Comparison of ENCODE assay signal across 8 mouse cellular contexts in genomic region chr16:18288581-18289061, GRCm38 (mm10). TPM values are rescaled to one million over a fixed set of nuclear protein-coding genes. Genes with fewer than 3 reads are reported as not detected.
DNase-seq lines count a peak whose midpoint lies in the region; ATAC-seq and TF ChIP-seq lines count a peak whose summit lies in the region.

No protein-coding gene starts in this region.

- ATAC-seq in kidney, embryonic 16.5 days (ENCODE audit: low FRiP score, low TSS enrichment): peak; percentile 90
- peak; percentile 88 for ATAC-seq in liver, embryonic 12.5 days
- peak; percentile 84 for ATAC-seq in midbrain, postnatal 0 days (ENCODE audit: low FRiP score)

- peak overlapping the region; percentile 91 for H3K4me3 ChIP-seq in kidney, embryonic 16.5 days (ENCODE audit: low read length)
- H3K4me3 ChIP-seq in liver, embryonic 12.5 days: peak overlapping the region; percentile 74
- peak overlapping the region; percentile 97 for H3K4me3 ChIP-seq in midbrain, postnatal 0 days (ENCODE audit: low read depth, low read length)

- no peak for DNase-seq in kidney, adult 18-20 months
- peak; percentile 29 for DNase-seq in ES-CJ7 (ENCODE audit: low read depth, low spot score)
- DNase-seq in c-Kit-negative CD71-positive TER-119-positive erythroid progenitor cells, embryonic 14.5 days (ENCODE audit: low read depth, low spot score): peak; percentile 66
- peak; percentile 83 for DNase-seq in heart, postnatal 4 days
- peak; percentile 53 for DNase-seq in midbrain, postnatal 0 days (ENCODE audit: low spot score)
- DNase-seq in cerebellum, adult 8-10 months: no peak

- H3K9ac ChIP-seq in kidney, embryonic 16.5 days (replicated peaks; ENCODE audit: low read length): peak overlapping the region; percentile 99
- peak overlapping the region; percentile 87 for H3K9ac ChIP-seq in liver, embryonic 12.5 days
- H3K9ac ChIP-seq in midbrain, postnatal 0 days (replicated peaks; ENCODE audit: low read length, poor library complexity, severe bottlenecking): peak overlapping the region; percentile 99

- H3K9me3 ChIP-seq in kidney, embryonic 16.5 days (ENCODE audit: low read length): no peaks in the 10 kb centered on the region
- H3K9me3 ChIP-seq in liver, embryonic 12.5 days (replicated peaks): no peaks in the 10 kb centered on the region
- no peaks in the 10 kb centered on the region for H3K9me3 ChIP-seq in midbrain, postnatal 0 days (ENCODE audit: low read length)

- H3K27ac ChIP-seq in kidney, embryonic 16.5 days (ENCODE audit: low read length): peak overlapping the region; percentile 92
- peak overlapping the region; percentile 91 for H3K27ac ChIP-seq in liver, embryonic 12.5 days
- H3K27ac ChIP-seq in midbrain, postnatal 0 days (ENCODE audit: low read depth, low read length): peak overlapping the region; percentile 89

- peak overlapping the region; percentile 64 for H3K4me2 ChIP-seq in kidney, embryonic 16.5 days (replicated peaks; ENCODE audit: low read depth, low read length)
- H3K4me2 ChIP-seq in liver, embryonic 12.5 days: peak overlapping the region; percentile 94
- peak overlapping the region; percentile 87 for H3K4me2 ChIP-seq in midbrain, postnatal 0 days (ENCODE audit: low read depth, low read length, poor library complexity, severe bottlenecking)

- no peaks in the 10 kb centered on the region for H3K27me3 ChIP-seq in kidney, embryonic 16.5 days (ENCODE audit: insufficient read depth, low read length)
- no peaks in the 10 kb centered on the region for H3K27me3 ChIP-seq in liver, embryonic 12.5 days (replicated peaks)
- no peaks in the 10 kb centered on the region for H3K27me3 ChIP-seq in midbrain, postnatal 0 days (ENCODE audit: insufficient read depth, low read length)

- WGBS in kidney, embryonic 16.5 days: under 1% methylated on average over 19 of the region's 31 CpGs
- under 1% methylated on average over 31 of the region's 31 CpGs for WGBS in liver, embryonic 12.5 days (ENCODE audit: insufficient replicate concordance)
- under 1% methylated on average over 15 of the region's 31 CpGs for WGBS in midbrain, postnatal 0 days

- TF ChIP-seq CTCF in midbrain, postnatal 0 days (IDR thresholded peaks at IDR 0.05): no peak

- peaks cover 17% of the 10 kb centered on the region for H3K36me3 ChIP-seq in kidney, embryonic 16.5 days (ENCODE audit: insufficient read depth, low read length)
- H3K36me3 ChIP-seq in liver, embryonic 12.5 days: peaks cover 42% of the 10 kb centered on the region
- H3K36me3 ChIP-seq in midbrain, postnatal 0 days (ENCODE audit: insufficient read depth, low read length): peaks cover 8% of the 10 kb centered on the region

- H3K4me1 ChIP-seq in kidney, embryonic 16.5 days (ENCODE audit: insufficient read depth, low read length): peaks cover 25% of the 10 kb centered on the region
- peaks cover 37% of the 10 kb centered on the region for H3K4me1 ChIP-seq in liver, embryonic 12.5 days
- H3K4me1 ChIP-seq in midbrain, postnatal 0 days (ENCODE audit: insufficient read depth, low read length): peaks cover 14% of the 10 kb centered on the region; the same call in 1 of the 2 replicates

RNA-seq across cellular contexts. Expression of gene Dgcr8, which starts 0.4 kb away (rescaled TPM):
- 30.7 and 33.9 TPM in 2 replicates for polyA plus RNA-seq in kidney, embryonic 16.5 days (2015; fragmentation: Nextera tagmentation; extraction: Ambion mirVana)
- 10 to 100 TPM; 33.0 to 40.3 TPM for total RNA-seq in heart, postnatal 4 days (2021)
- 17.1 and 19.0 TPM in 2 replicates for polyA plus RNA-seq in liver, embryonic 12.5 days (2016; fragmentation: Nextera tagmentation; extraction: Ambion mirVana)
- total RNA-seq in midbrain, postnatal 0 days (2014; rRNA removed): 40.3 and 46.7 TPM in 2 replicates
- 23.4 and 23.7 TPM in 2 replicates for polyA plus RNA-seq in midbrain, postnatal 0 days (2015; fragmentation: Nextera tagmentation; extraction: Ambion mirVana)

RNA-seq across cellular contexts. Expression of gene Gm49776, which starts 30.5 kb away (rescaled TPM):
- 2.1 TPM in 1 of 2 replicates, not detected in the other for polyA plus RNA-seq in kidney, embryonic 16.5 days (2015; fragmentation: Nextera tagmentation; extraction: Ambion mirVana)
- total RNA-seq in heart, postnatal 4 days (2021): not detected
- polyA plus RNA-seq in liver, embryonic 12.5 days (2016; fragmentation: Nextera tagmentation; extraction: Ambion mirVana): 1.7 TPM in 1 of 2 replicates, not detected in the other
- 0.57 TPM in 1 of 2 replicates, not detected in the other for total RNA-seq in midbrain, postnatal 0 days (2014; rRNA removed)
- 1.3 TPM in 1 of 2 replicates, not detected in the other for polyA plus RNA-seq in midbrain, postnatal 0 days (2015; fragmentation: Nextera tagmentation; extraction: Ambion mirVana)

RNA-seq across cellular contexts. Expression of gene Ranbp1, which starts 40.1 kb away (rescaled TPM):
- polyA plus RNA-seq in kidney, embryonic 16.5 days (2015; fragmentation: Nextera tagmentation; extraction: Ambion mirVana): 508 and 585 TPM in 2 replicates
- total RNA-seq in heart, postnatal 4 days (2021): 100 to 1,000 TPM; 130 to 137 TPM
- polyA plus RNA-seq in liver, embryonic 12.5 days (2016; fragmentation: Nextera tagmentation; extraction: Ambion mirVana): 595 and 610 TPM in 2 replicates
- 170 and 192 TPM in 2 replicates for total RNA-seq in midbrain, postnatal 0 days (2014; rRNA removed)
- polyA plus RNA-seq in midbrain, postnatal 0 days (2015; fragmentation: Nextera tagmentation; extraction: Ambion mirVana): 412 and 447 TPM in 2 replicates

RNA-seq across cellular contexts. Expression of gene Trmt2a, which starts 40.1 kb away (rescaled TPM):
- 117 and 119 TPM in 2 replicates for polyA plus RNA-seq in kidney, embryonic 16.5 days (2015; fragmentation: Nextera tagmentation; extraction: Ambion mirVana)
- total RNA-seq in heart, postnatal 4 days (2021): 10 to 100 TPM; 30.8 to 32.9 TPM
- 88.8 and 96.5 TPM in 2 replicates for polyA plus RNA-seq in liver, embryonic 12.5 days (2016; fragmentation: Nextera tagmentation; extraction: Ambion mirVana)
- total RNA-seq in midbrain, postnatal 0 days (2014; rRNA removed): 55.5 and 57.4 TPM in 2 replicates
- polyA plus RNA-seq in midbrain, postnatal 0 days (2015; fragmentation: Nextera tagmentation; extraction: Ambion mirVana): 67.6 and 76.4 TPM in 2 replicates

RNA-seq across cellular contexts. Expression of gene Zdhhc8, which starts 53.7 kb away (rescaled TPM):
- 8.9 and 11.6 TPM in 2 replicates for polyA plus RNA-seq in kidney, embryonic 16.5 days (2015; fragmentation: Nextera tagmentation; extraction: Ambion mirVana)
- total RNA-seq in heart, postnatal 4 days (2021): 10 to 100 TPM; 29.8 to 36.0 TPM
- polyA plus RNA-seq in liver, embryonic 12.5 days (2016; fragmentation: Nextera tagmentation; extraction: Ambion mirVana): 4.3 and 4.9 TPM in 2 replicates
- total RNA-seq in midbrain, postnatal 0 days (2014; rRNA removed): 34.1 and 41.2 TPM in 2 replicates
- 13.8 and 14.6 TPM in 2 replicates for polyA plus RNA-seq in midbrain, postnatal 0 days (2015; fragmentation: Nextera tagmentation; extraction: Ambion mirVana)

Comparison
In these comparisons a context has a peak if more than half of its experiments do, and no peak if none do; other contexts are left out.
1. DNase-seq: peak in ES-CJ7 (single experiment), c-Kit-negative CD71-positive TER-119-positive erythroid progenitor cells, embryonic 14.5 days (single experiment), heart, postnatal 4 days (single experiment) and midbrain, postnatal 0 days (single experiment); none in kidney, adult 18-20 months (single experiment) and cerebellum, adult 8-10 months (single experiment).
2. Peak in every context shown above with its lines, with median percentiles within 50 percentile points of each other: ATAC-seq, H3K27ac ChIP-seq, H3K4me2 ChIP-seq, H3K4me3 ChIP-seq and H3K9ac ChIP-seq.